17 mouse cellular contexts compared by ENCODE assay signal in genomic region chr2:3773089-3773488, GRCm38 (mm10).
DNase-seq lines count a peak whose midpoint lies in the region; ATAC-seq and TF ChIP-seq lines count a peak whose summit lies in the region.
"Had no signal": no experiment of that assay in that cellular context is flagged by ENCODE, and none has a peak within 500 bp of the region (broad histone marks: within the 10 kb centered on the region; RNA-seq: fewer than 3 reads in every experiment).

No protein-coding gene starts in this region.

- no peak for TF ChIP-seq CTCF in forebrain, postnatal 0 days (IDR thresholded peaks at IDR 0.05; ENCODE audit: low read depth)

- 53% methylated on average over 4 of the region's 4 CpGs for WGBS in forebrain, embryonic 15.5 days
- WGBS in forebrain, postnatal 0 days = 47% methylated on average over 4 of the region's 4 CpGs

- 0 out of 2 replicates have a peak overlapping the region, but pooled peaks have one; percentile 32 for H3K27ac ChIP-seq in forebrain, embryonic 15.5 days (replicated peaks)
- no peak overlapping the region for H3K27ac ChIP-seq in forebrain, postnatal 0 days (ENCODE audit: low read depth, low read length)
- H3K27ac ChIP-seq: embryonic facial prominence, embryonic 10.5 days; embryonic facial prominence, embryonic 12.5 days; forebrain, embryonic 10.5 days; forebrain, embryonic 12.5 days had no signal

- DNase-seq in forebrain, postnatal 0 days = no peak
- peak; percentile 14 for DNase-seq in R1 (ENCODE audit: low read depth, low spot score)
- peak; percentile 46 for DNase-seq in brain, adult 2 months (ENCODE audit: low read depth, low spot score)
- DNase-seq: adrenal gland, adult 2 months; adrenal gland, postnatal 10 days; adrenal gland, postnatal 25 days; cerebellum, adult 11-12 months; cerebellum, adult 9-11 months had no signal

- no peaks in the 10 kb centered on the region for H3K27me3 ChIP-seq in forebrain, embryonic 15.5 days
- H3K27me3 ChIP-seq in forebrain, postnatal 0 days (ENCODE audit: insufficient read depth, low read length) = no peaks in the 10 kb centered on the region
- H3K27me3 ChIP-seq: CH12.LX; embryonic facial prominence, embryonic 12.5 days; forebrain, embryonic 12.5 days had no signal

- H3K9me3 ChIP-seq in forebrain, embryonic 15.5 days = no peaks in the 10 kb centered on the region
- no peaks in the 10 kb centered on the region for H3K9me3 ChIP-seq in forebrain, postnatal 0 days (ENCODE audit: low read length)
- H3K9me3 ChIP-seq: embryonic facial prominence, embryonic 10.5 days; embryonic facial prominence, embryonic 12.5 days; forebrain, embryonic 10.5 days; forebrain, embryonic 12.5 days had no signal

- H3K4me3 ChIP-seq in forebrain, embryonic 15.5 days = no peak overlapping the region
- no peak overlapping the region for H3K4me3 ChIP-seq in forebrain, postnatal 0 days (ENCODE audit: low read depth, low read length)
- H3K4me3 ChIP-seq: embryonic facial prominence, embryonic 10.5 days; embryonic facial prominence, embryonic 12.5 days; forebrain, embryonic 10.5 days; forebrain, embryonic 12.5 days had no signal

- no peak overlapping the region for H3K9ac ChIP-seq in forebrain, embryonic 15.5 days (replicated peaks)
- H3K9ac ChIP-seq in forebrain, postnatal 0 days = no peak overlapping the region
- H3K9ac ChIP-seq: embryonic facial prominence, embryonic 12.5 days; forebrain, embryonic 12.5 days had no signal

- H3K4me1 ChIP-seq in forebrain, embryonic 15.5 days = 0 out of 2 replicates have a peak, but pooled peaks cover 9% of the 10 kb centered on the region
- H3K4me1 ChIP-seq in forebrain, postnatal 0 days (ENCODE audit: insufficient read depth) = no peaks in the 10 kb centered on the region
- H3K4me1 ChIP-seq: embryonic facial prominence, embryonic 10.5 days; embryonic facial prominence, embryonic 12.5 days had no signal

- no peak for ATAC-seq in forebrain, embryonic 15.5 days (replicated peaks)
- no peak; the same call in 1 of the 2 replicates for ATAC-seq in forebrain, postnatal 0 days
- no peak for ATAC-seq in CD4-positive, CD25-positive, alpha-beta regulatory T cell, adult 4 months
- ATAC-seq in erythroid progenitor cell, adult 5-6 weeks (replicated peaks; ENCODE audit: low FRiP score, poor library complexity, severe bottlenecking) = no peak
- ATAC-seq: forebrain, embryonic 14.5 days had no signal

- no peak overlapping the region for H3K4me2 ChIP-seq in forebrain, embryonic 15.5 days (replicated peaks)
- no peak overlapping the region for H3K4me2 ChIP-seq in forebrain, postnatal 0 days (ENCODE audit: low read depth)
- H3K4me2 ChIP-seq: embryonic facial prominence, embryonic 12.5 days; forebrain, embryonic 12.5 days had no signal

- H3K36me3 ChIP-seq in forebrain, embryonic 15.5 days = 0 out of 2 replicates have a peak, but pooled peaks cover under 1% of the 10 kb centered on the region
- peaks cover 5% of the 10 kb centered on the region; the same call in 1 of the 2 replicates for H3K36me3 ChIP-seq in forebrain, postnatal 0 days (ENCODE audit: insufficient read depth)
- H3K36me3 ChIP-seq: embryonic facial prominence, embryonic 12.5 days; forebrain, embryonic 12.5 days had no signal
